In the genomic region with DNA sequence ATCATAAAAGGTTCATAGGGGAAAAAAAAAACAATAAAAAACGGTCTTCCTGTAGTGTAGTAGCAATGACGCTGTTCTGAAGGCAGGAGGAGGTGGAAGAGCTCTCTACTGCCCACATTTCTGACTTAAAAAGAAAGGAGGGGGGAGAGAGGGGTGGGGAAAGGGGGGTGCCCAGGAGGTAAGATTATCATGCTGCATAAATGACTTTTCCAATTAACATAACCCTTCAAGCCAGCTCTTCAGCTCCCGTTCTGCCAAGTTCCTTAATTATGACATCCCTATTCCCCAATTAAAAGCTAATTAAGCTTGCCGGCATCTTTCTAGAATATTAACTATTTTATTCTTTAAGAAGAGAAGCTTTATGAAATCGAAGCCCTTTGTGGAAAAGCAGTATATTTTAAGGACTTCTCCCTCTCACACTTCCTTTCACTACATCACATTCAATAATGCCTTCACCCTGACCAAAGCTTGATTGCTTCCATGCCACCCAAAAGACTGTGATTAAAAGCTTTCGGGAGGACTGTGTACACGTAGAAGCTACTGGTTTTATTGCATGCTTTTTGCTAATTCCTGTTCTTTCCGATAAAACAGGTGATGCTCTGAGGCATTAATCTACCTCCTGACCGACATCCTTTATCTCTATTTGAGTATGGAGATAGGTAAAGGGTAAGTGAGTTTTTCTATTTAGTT, we compare ENCODE assay signal across 21 mouse cellular contexts.
A peak's percentile ranks its signal among the peaks of the same experiment; 100 is the strongest.
DNase-seq lines count a peak whose midpoint lies in the region; ATAC-seq and TF ChIP-seq lines count a peak whose summit lies in the region.
"Had no signal": no experiment of that assay in that cellular context is flagged by ENCODE, and none has a peak within 500 bp of the region (broad histone marks: within the 10 kb centered on the region; RNA-seq: fewer than 3 reads in every experiment).

No protein-coding gene starts in this region.

- H3K9me3 ChIP-seq in neural tube, embryonic 13.5 days: no peaks in the 10 kb centered on the region
- no peaks in the 10 kb centered on the region for H3K9me3 ChIP-seq in forebrain, embryonic 14.5 days (replicated peaks; ENCODE audit: control insufficient read depth, low read length)
- no peaks in the 10 kb centered on the region for H3K9me3 ChIP-seq in hindbrain, postnatal 0 days (ENCODE audit: low read length)
- H3K9me3 ChIP-seq: heart, embryonic 15.5 days; kidney, embryonic 15.5 days; liver, embryonic 12.5 days; midbrain, embryonic 12.5 days; stomach, embryonic 15.5 days had no signal

- no peaks in the 10 kb centered on the region; the same call in 1 of the 2 replicates for H3K4me1 ChIP-seq in neural tube, embryonic 13.5 days (replicated peaks)
- H3K4me1 ChIP-seq in forebrain, embryonic 14.5 days (ENCODE audit: control insufficient read depth, insufficient read depth, low read length): peaks cover 3% of the 10 kb centered on the region; the same call in 1 of the 2 replicates
- H3K4me1 ChIP-seq in hindbrain, postnatal 0 days (ENCODE audit: insufficient read depth, low read length): no peaks in the 10 kb centered on the region
- H3K4me1 ChIP-seq: heart, embryonic 15.5 days; kidney, embryonic 15.5 days; liver, embryonic 12.5 days; midbrain, embryonic 12.5 days; stomach, embryonic 15.5 days had no signal

- TF ChIP-seq CTCF in hindbrain, postnatal 0 days (IDR thresholded peaks at IDR 0.05; ENCODE audit: low read depth): no peak; the same call in 1 of the 2 replicates

- no peak overlapping the region for H3K9ac ChIP-seq in neural tube, embryonic 13.5 days
- no peak overlapping the region for H3K9ac ChIP-seq in forebrain, embryonic 14.5 days (ENCODE audit: low read length)
- H3K9ac ChIP-seq in hindbrain, postnatal 0 days (replicated peaks; ENCODE audit: low read length): no peak overlapping the region
- H3K9ac ChIP-seq: heart, embryonic 15.5 days; kidney, embryonic 15.5 days; liver, embryonic 12.5 days; lung, embryonic 14.5 days; midbrain, embryonic 12.5 days; stomach, embryonic 15.5 days had no signal

- ATAC-seq in neural tube, embryonic 13.5 days (ENCODE audit: low read depth): peak; percentile 93
- ATAC-seq in forebrain, embryonic 14.5 days: peak; percentile 82
- peak; percentile 74 for ATAC-seq in hindbrain, postnatal 0 days
- ATAC-seq: intestine, postnatal 0 days; liver, embryonic 12.5 days had no signal

- WGBS in neural tube, embryonic 13.5 days: 56% methylated on average over 9 of the region's 9 CpGs
- WGBS in forebrain, embryonic 14.5 days: 39% methylated on average over 9 of the region's 9 CpGs
- WGBS in hindbrain, postnatal 0 days: 48% methylated on average over 9 of the region's 9 CpGs

- no peaks in the 10 kb centered on the region for H3K27me3 ChIP-seq in neural tube, embryonic 13.5 days
- no peaks in the 10 kb centered on the region for H3K27me3 ChIP-seq in forebrain, embryonic 14.5 days (replicated peaks; ENCODE audit: control insufficient read depth, insufficient read depth, low read length)
- H3K27me3 ChIP-seq in hindbrain, postnatal 0 days (ENCODE audit: insufficient read depth, low read length): no peaks in the 10 kb centered on the region
- H3K27me3 ChIP-seq: heart, embryonic 15.5 days; kidney, embryonic 15.5 days; liver, embryonic 12.5 days; midbrain, embryonic 12.5 days; stomach, embryonic 15.5 days had no signal

- DNase-seq in neural tube, embryonic 10.5 days (ENCODE audit: extremely low spot score, low spot score): no peak
- peak; percentile 79 for DNase-seq in forebrain, embryonic 14.5 days (ENCODE audit: low spot score)
- peak; percentile 40 for DNase-seq in hindbrain, postnatal 0 days (ENCODE audit: low spot score)
- DNase-seq in liver: no peak
- no peak for DNase-seq in layer of hippocampus, postnatal 36 days
- no peak for DNase-seq in frontal cortex, postnatal 25 days (ENCODE audit: low spot score in 2 of 2)
- DNase-seq: cerebellum, adult 9-10 months; gastrocnemius, postnatal 25 days; kidney, postnatal 4 days; layer of hippocampus, adult 9-11 months; lung, embryonic 14.5 days; right cerebral cortex, postnatal 25 days; thymus, adult 2 months had no signal

- no peak overlapping the region for H3K4me3 ChIP-seq in neural tube, embryonic 13.5 days
- H3K4me3 ChIP-seq in forebrain, embryonic 14.5 days (ENCODE audit: low read depth, low read length): no peak overlapping the region
- H3K4me3 ChIP-seq in hindbrain, postnatal 0 days (ENCODE audit: low read length): no peak overlapping the region
- H3K4me3 ChIP-seq: heart, embryonic 15.5 days; kidney, embryonic 15.5 days; liver, embryonic 12.5 days; midbrain, embryonic 12.5 days; stomach, embryonic 15.5 days had no signal

- no peaks in the 10 kb centered on the region for H3K36me3 ChIP-seq in neural tube, embryonic 13.5 days
- H3K36me3 ChIP-seq in forebrain, embryonic 14.5 days (ENCODE audit: control insufficient read depth, insufficient read depth, low read length): no peaks in the 10 kb centered on the region
- no peaks in the 10 kb centered on the region for H3K36me3 ChIP-seq in hindbrain, postnatal 0 days (ENCODE audit: insufficient read depth, low read length)
- H3K36me3 ChIP-seq: heart, embryonic 15.5 days; kidney, embryonic 15.5 days; liver, embryonic 12.5 days; midbrain, embryonic 12.5 days; stomach, embryonic 15.5 days had no signal

- H3K4me2 ChIP-seq in neural tube, embryonic 13.5 days: 0 out of 2 replicates have a peak overlapping the region, but pooled peaks have one; percentile 3
- H3K4me2 ChIP-seq in forebrain, embryonic 14.5 days (ENCODE audit: low read length): peak overlapping the region; percentile 17; the same call in 1 of the 2 replicates
- H3K4me2 ChIP-seq in hindbrain, postnatal 0 days (ENCODE audit: low read depth, low read length): peak overlapping the region; percentile 25
- H3K4me2 ChIP-seq: heart, embryonic 15.5 days; kidney, embryonic 15.5 days; liver, embryonic 12.5 days; lung, embryonic 14.5 days; midbrain, embryonic 12.5 days; stomach, embryonic 15.5 days had no signal

- H3K27ac ChIP-seq in neural tube, embryonic 13.5 days (replicated peaks): peak overlapping the region; percentile 59
- peak overlapping the region; percentile 35; the same call in 1 of the 2 replicates for H3K27ac ChIP-seq in forebrain, embryonic 14.5 days (ENCODE audit: low read depth, low read length)
- no peak overlapping the region for H3K27ac ChIP-seq in hindbrain, postnatal 0 days
- H3K27ac ChIP-seq: heart, embryonic 15.5 days; kidney, embryonic 15.5 days; liver, embryonic 12.5 days; macrophage; midbrain, embryonic 12.5 days; stomach, embryonic 15.5 days had no signal

Comparison
In these comparisons a context has a peak if more than half of its experiments do, and no peak if none do; other contexts are left out.
1. DNase-seq: peak in forebrain, embryonic 14.5 days (single experiment) and hindbrain, postnatal 0 days (single experiment); none in neural tube, embryonic 10.5 days (single experiment), liver (single experiment), layer of hippocampus, postnatal 36 days (0 of 2) and frontal cortex, postnatal 25 days (0 of 2).
2. Peak in every context shown above with its lines, with median percentiles within 50 percentile points of each other: ATAC-seq and H3K4me2 ChIP-seq.